Mouse (Mus musculus) intestine, postnatal 0 days (tissue): ENCODE measurements around the gene Car11. TPM values are rescaled to one million over a fixed set of nuclear protein-coding genes. Genes with fewer than 3 reads are reported as not detected.
"Not testable (repeated sequence)": the region's sequence is repeated elsewhere in the genome, so short reads cannot be mapped to it uniquely, and the experiment has no call there.

Experiments used
- ATAC-seq: fragments of 200-750 bp; cut with Nextera tagmentation; 2 replicates; pipeline ENCODE4 v1.8.0; 2017; ENCODE audit warnings: mild to moderate bottlenecking, moderate TSS enrichment, moderate library complexity
- H3K27ac ChIP-seq: fragments of 300-500 bp; sonication (generic); 2 replicates; pipeline ENCODE4 v1.5.1; 2014; ENCODE audit warnings: mild to moderate bottlenecking, low read depth, low read length, moderate library complexity
- H3K27me3 ChIP-seq: fragments of 300-500 bp; sonication (generic); replicated peaks from 2 replicates; pipeline ENCODE4 v1.6.1; 2014; ENCODE audit warnings: low read length, mixed read lengths; ENCODE audit not compliant: control insufficient read depth, insufficient read depth
- H3K36me3 ChIP-seq: fragments of 300-500 bp; sonication (generic); 2 replicates; pipeline ENCODE4 v1.6.1; 2014; ENCODE audit warnings: mild to moderate bottlenecking, moderate library complexity; ENCODE audit not compliant: control insufficient read depth, insufficient read depth
- H3K4me1 ChIP-seq: fragments of 300-500 bp; sonication (generic); replicated peaks from 2 replicates; pipeline ENCODE4 v1.6.1; 2014; ENCODE audit warnings: antibody characterized with exemption, low read length, mixed read lengths; ENCODE audit not compliant: control insufficient read depth, insufficient read depth
- H3K4me2 ChIP-seq: fragments of 300-500 bp; sonication (generic); replicated peaks from 2 replicates; pipeline ENCODE4 v1.6.1; 2014; ENCODE audit warnings: low read depth, mild to moderate bottlenecking, moderate library complexity
- H3K4me3 ChIP-seq: fragments of 300-500 bp; sonication (generic); 2 replicates; pipeline ENCODE4 v1.5.1; 2014; ENCODE audit warnings: low read depth, low read length
- H3K9ac ChIP-seq: fragments of 300-500 bp; sonication (generic); 2 replicates; pipeline ENCODE4 v1.6.1; 2014; ENCODE audit warnings: mild to moderate bottlenecking, low read depth, low read length
- H3K9me3 ChIP-seq: fragments of 300-500 bp; sonication (generic); 2 replicates; pipeline ENCODE4 v1.6.1; 2016; ENCODE audit warnings: mixed run types; ENCODE audit not compliant: control insufficient read depth
- CTCF ChIP-seq: sonication (generic); IDR thresholded peaks from 2 replicates; pipeline ENCODE4 v1.5.1; 2016; ENCODE audit warnings: low read depth, mild to moderate bottlenecking, control low read depth, antibody characterized with exemption, moderate library complexity
- WGBS: fragments of 180-500 bp; shearing (Covaris S2); extraction: QIAGEN DNeasy Blood & Tissue Kit; methylation state at CpG from one replicate; pipeline ENCODE4 v1.1.7; 2014; 5-methylcytosine and 5-hydroxymethylcytosine counted together
- polyA plus RNA-seq: library from polyadenylated mRNA; unstranded; fragments of >200 nt; fragmentation: Nextera tagmentation; extraction: Ambion mirVana; gene quantifications from 2 replicates; pipeline ENCODE4 v1.2.1, GENCODE M21; 2015

The Car11 gene
- polyA plus RNA-seq = 2.1 and 2.7 TPM in 2 replicates

DNA sequence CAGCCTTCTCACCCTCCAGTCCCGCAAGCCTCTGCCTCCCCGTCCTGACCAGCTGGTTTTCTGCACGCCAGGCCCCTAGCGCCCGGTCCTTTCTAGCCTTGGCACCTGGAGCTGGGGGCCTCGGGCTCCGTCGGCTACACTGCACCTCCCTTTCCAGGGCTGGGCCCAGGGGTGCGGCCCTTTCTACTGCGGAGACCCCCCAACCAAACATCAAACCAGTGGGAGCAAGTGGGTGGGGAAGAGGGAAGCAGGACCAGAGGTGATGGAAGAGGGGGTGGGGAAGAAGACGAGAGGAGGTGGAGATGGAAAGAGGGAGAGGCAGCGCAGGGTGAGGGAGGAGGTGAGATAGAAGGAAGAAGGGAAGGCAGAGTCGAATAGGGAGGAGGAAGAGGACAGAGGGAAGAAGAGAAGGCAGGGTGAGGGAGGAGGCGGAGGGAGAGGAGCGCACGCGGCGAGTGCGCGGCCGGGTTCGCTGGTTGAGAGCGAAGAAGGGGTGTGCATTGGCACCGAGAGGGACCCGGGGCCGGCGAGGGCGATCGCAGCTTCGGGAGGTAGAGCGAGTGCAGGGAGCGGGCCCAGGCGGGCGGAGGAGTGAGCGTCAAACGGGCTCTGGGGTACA, at the start of gene Car11:
TSS of gene Car11 (plus strand) at position 321 of the 619 bp plus-strand sequence.
- TF ChIP-seq CTCF = no peak
- WGBS = 4% methylated on average over 34 of the region's 36 CpGs
- ATAC-seq = no peak
- Histone ChIP-seq H3K4me2 (peak within 1 kb of the TSS; percentile 55), H3K9ac (no peak within 1 kb of the TSS), H3K27me3 (peaks cover 27% of the 10 kb centered on the region), H3K4me1 (0 out of 2 replicates have a peak, but pooled peaks cover 5% of the 10 kb centered on the region), H3K27ac (no peak within 1 kb of the TSS), H3K9me3 (no peaks in the 10 kb centered on the region), H3K36me3 (no peaks in the 10 kb centered on the region), H3K4me3 (peak within 1 kb of the TSS; percentile 34)

DNA sequence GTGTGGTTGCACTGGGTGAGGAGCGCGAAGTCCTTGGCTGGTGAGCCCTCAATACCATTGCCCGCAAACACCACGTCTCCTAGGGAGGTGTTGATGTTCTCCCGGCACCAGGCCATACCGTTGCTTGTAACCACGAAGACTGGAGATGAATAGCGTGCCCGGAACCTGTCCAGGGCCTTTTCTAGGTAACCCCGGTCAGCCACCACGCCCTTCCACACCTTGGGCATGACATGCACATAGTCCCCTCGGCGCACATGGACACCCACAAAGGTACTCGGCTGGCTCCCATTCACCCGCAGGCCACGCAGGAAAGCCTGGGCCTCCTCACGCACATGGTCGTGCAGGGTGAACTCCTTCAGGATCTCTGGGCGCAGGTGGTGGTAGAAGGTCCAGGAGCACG, 49.2 kb upstream of the Car11 start:
- ATAC-seq, H3K4me3 ChIP-seq, H3K27ac ChIP-seq, H3K27me3 ChIP-seq, H3K4me2 ChIP-seq, H3K9ac ChIP-seq, H3K36me3 ChIP-seq, H3K4me1 ChIP-seq, H3K9me3 ChIP-seq: not testable (repeated sequence)
- WGBS = 94% methylated on average over 19 of the region's 20 CpGs

DNA sequence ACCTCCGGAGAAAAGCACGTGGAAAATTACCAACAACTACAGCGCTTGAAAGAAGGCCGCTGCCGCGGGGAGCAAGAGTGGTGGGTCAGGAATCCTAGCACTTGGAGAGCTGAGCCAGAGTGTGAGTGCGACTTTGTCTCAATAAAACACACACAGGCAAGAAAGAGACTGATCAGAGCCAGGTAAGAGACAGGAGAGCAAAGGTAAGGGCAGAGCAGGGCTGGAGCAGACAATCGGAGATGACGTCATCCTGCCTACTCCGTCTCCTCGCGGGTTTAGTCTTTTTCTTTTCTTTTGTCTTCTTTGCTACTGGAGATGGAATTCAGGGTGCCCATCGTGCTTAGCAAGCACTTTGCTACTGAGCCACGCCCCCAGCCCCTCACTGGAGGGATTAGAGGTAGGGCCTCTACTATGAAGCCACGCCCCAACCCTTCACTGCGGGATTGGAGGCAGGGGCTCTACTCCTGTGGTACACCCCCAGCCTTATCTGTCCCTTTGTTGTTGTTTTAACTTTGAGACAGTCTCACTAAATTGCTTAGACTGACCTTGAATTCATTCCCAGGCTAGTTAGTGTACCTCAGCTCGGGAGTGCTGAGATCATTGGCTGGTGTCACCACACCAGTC, 45.1 kb upstream of the Car11 start:
- peak; percentile 74 for ATAC-seq

DNA sequence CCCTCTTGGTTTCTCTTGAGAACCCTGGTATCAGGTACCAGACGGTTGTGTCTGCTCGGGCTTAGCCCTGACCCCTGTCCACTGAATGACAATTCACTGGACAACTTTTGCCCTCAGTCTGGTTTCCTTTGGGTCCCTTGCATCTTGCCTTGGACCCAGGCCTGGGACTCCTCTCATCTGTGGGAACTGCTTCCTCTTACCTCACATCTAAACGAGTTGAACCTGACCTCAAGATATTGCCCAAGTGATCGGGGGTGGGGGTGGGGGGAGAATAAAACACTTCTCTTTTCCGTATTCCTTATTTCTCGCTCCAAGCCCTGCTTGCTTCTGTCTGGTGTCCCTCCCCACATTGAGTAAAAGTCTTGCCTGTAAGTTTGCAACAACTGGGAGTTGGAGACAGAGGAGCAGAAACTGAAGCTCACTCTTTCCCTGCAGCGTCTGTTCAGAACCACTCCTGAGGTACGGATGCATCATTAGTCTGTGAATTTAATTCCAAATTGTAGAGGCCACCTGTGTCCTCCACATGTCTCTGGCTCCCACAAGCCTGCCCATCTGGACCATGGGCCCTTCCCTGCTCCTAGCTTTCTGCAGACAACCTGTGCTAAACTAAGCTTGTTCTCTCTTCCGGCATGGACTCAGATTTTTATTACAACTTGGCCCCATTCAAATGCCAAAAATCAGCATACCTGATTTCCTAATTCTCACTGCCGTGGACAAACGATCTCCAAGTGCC, 38.7 kb upstream of the Car11 start:
- H3K4me3 ChIP-seq = no peak overlapping the region
- H3K4me1 ChIP-seq = no peaks in the 10 kb centered on the region
- no peak for TF ChIP-seq CTCF
- peaks cover 33% of the 10 kb centered on the region for H3K27me3 ChIP-seq
- no peaks in the 10 kb centered on the region for H3K36me3 ChIP-seq
- WGBS = 82% methylated on average over 11 of the region's 11 CpGs
- no peak overlapping the region for H3K4me2 ChIP-seq
- peaks cover 7% of the 10 kb centered on the region; the same call in 1 of the 2 replicates for H3K9me3 ChIP-seq
- ATAC-seq = no peak
- no peak overlapping the region for H3K27ac ChIP-seq
- no peak overlapping the region for H3K9ac ChIP-seq

More for the DNA sequence above, 45.1 kb upstream of the Car11 start:
- H3K27ac ChIP-seq = no peak overlapping the region
- 25% methylated on average over 17 of the region's 17 CpGs for WGBS
- H3K27me3 ChIP-seq = peaks cover 5% of the 10 kb centered on the region; the same call in 1 of the 2 replicates
- no peak overlapping the region for H3K9ac ChIP-seq
- H3K36me3 ChIP-seq = no peaks in the 10 kb centered on the region
- peaks cover 7% of the 10 kb centered on the region; the same call in 1 of the 2 replicates for H3K9me3 ChIP-seq
- H3K4me3 ChIP-seq = no peak overlapping the region
- no peak for TF ChIP-seq CTCF
- H3K4me1 ChIP-seq = no peaks in the 10 kb centered on the region
- H3K4me2 ChIP-seq = peak overlapping the region; percentile 52

DNA sequence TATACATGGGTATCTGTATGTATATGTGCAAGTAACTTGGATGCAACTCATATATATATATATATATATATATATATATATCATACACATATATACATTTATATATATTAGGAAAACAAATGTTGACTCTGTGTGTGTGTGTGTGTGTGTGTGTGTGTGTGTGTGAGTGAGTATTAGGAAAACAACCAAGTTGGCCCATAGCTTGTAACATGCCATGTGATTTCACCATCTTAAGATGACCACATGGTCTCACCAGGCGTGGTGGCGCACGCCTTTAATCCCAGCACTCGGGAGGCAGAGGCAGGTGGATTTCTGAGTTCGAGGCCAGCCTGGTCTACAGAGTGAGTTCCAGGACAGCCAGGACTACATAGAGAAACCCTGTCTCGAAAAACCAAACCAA, 37.9 kb upstream of the Car11 start:
- H3K9me3 ChIP-seq, H3K27ac ChIP-seq, H3K36me3 ChIP-seq, H3K4me2 ChIP-seq, H3K4me3 ChIP-seq, ATAC-seq, H3K4me1 ChIP-seq, H3K9ac ChIP-seq: not testable (repeated sequence)
- WGBS = 92% methylated on average over 6 of the region's 6 CpGs
- peaks cover 41% of the 10 kb centered on the region for H3K27me3 ChIP-seq
